Mouse (Mus musculus) embryonic fibroblast, embryonic 13.5 days (primary cell): ENCODE results near the gene Olfr745. TPM values are rescaled to one million over a fixed set of nuclear protein-coding genes. Genes with fewer than 3 reads are reported as not detected.

Experiments used
- H3K27ac ChIP-seq: 2 replicates; pipeline ENCODE4 v1.5.1; 2012; ENCODE audit warnings: low read length, control low read depth, inconsistent platforms; ENCODE audit not compliant: insufficient read depth
- H3K4me1 ChIP-seq: 2 replicates; pipeline ENCODE4 v1.6.1; 2011; ENCODE audit warnings: low read length; ENCODE audit not compliant: control insufficient read depth, insufficient read depth
- H3K4me3 ChIP-seq: 2 replicates; pipeline ENCODE4 v1.5.1; 2011; ENCODE audit warnings: mild to moderate bottlenecking, control low read depth, low read length; ENCODE audit not compliant: insufficient read depth
- CTCF ChIP-seq: IDR thresholded peaks from 2 replicates; pipeline ENCODE4 v1.5.1; 2011; ENCODE audit warnings: mild to moderate bottlenecking, control low read depth, low read length, moderate library complexity, borderline replicate concordance; ENCODE audit not compliant: insufficient read depth
- POLR2A ChIP-seq: IDR thresholded peaks from 2 replicates; pipeline ENCODE4 v1.6.1; 2011; ENCODE audit warnings: low read depth, mild to moderate bottlenecking, control low read depth, low read length, moderate library complexity
- polyA plus RNA-seq: library from polyadenylated mRNA; stranded (reverse); fragments of >200 nt; gene quantifications from 2 replicates; pipeline ENCODE4 v1.2.4, GENCODE M21; 2011; ENCODE audit warnings: low read depth; ENCODE audit not compliant: missing spikeins, insufficient read length

The Olfr745 gene
- polyA plus RNA-seq, result not detected in 2 replicates

GRCm38 (mm10) chr14:50639088-50639487, at the start of gene Olfr745:
Gene Olfr745 (plus strand): TSS chr14:50639388.
- H3K4me1 ChIP-seq, result no peaks in the 10 kb centered on the region
- H3K27ac ChIP-seq, result no peak within 1 kb of the TSS
- TF ChIP-seq CTCF, result no peak
- no peak within 1 kb of the TSS for H3K4me3 ChIP-seq

GRCm38 (mm10) chr14:50614579-50614978, 24.6 kb upstream of the Olfr745 start, which contains the start of gene Olfr744:
Gene Olfr744 (plus strand): TSS chr14:50614879.
- no peak for TF ChIP-seq CTCF
- no peak for TF ChIP-seq POLR2A
- Histone ChIP-seq H3K4me1 (no peaks in the 10 kb centered on the region), H3K27ac (no peak within 1 kb of the TSS), H3K4me3 (no peak within 1 kb of the TSS)

- TF ChIP-seq POLR2A, result no peak
- no peak for TF ChIP-seq CTCF
- Histone ChIP-seq H3K4me3 (no peak within 1 kb of the TSS), H3K4me1 (no peaks in the 10 kb centered on the region), H3K27ac (no peak within 1 kb of the TSS)
Observed at GRCm38 (mm10) chr14:50646783-50647182, 7.6 kb downstream of the Olfr745 start, which contains the start of gene Olfr746. Gene Olfr746 (plus strand): TSS chr14:50647083.

- TF ChIP-seq CTCF, result no peak
- no peak for TF ChIP-seq POLR2A
- Histone ChIP-seq H3K27ac (no peak within 1 kb of the TSS), H3K4me1 (no peaks in the 10 kb centered on the region), H3K4me3 (no peak within 1 kb of the TSS)
Observed at GRCm38 (mm10) chr14:50693106-50693505, 53.9 kb downstream of the Olfr745 start, which contains the start of gene Olfr747. Gene Olfr747 (minus strand): TSS chr14:50693206.

Other genes starting within 250 kb of the Olfr745 start
- not detected in 2 replicates for gene Olfr738, start 231.8 kb upstream of the Olfr745 start, polyA plus RNA-seq
- gene Olfr739, start 220.8 kb upstream of the Olfr745 start, polyA plus RNA-seq, result not detected in 2 replicates
- gene Olfr740, start 193.8 kb upstream of the Olfr745 start, polyA plus RNA-seq, result not detected in 2 replicates
- not detected in 2 replicates for gene Olfr741, start 166.7 kb upstream of the Olfr745 start, polyA plus RNA-seq
- gene Olfr742, start 135.8 kb upstream of the Olfr745 start, polyA plus RNA-seq, result not detected in 2 replicates
- gene Olfr743, start 117.5 kb upstream of the Olfr745 start, polyA plus RNA-seq, result not detected in 2 replicates
- gene Olfr744, start 24.5 kb upstream of the Olfr745 start, polyA plus RNA-seq, result not detected in 2 replicates
- not detected in 2 replicates for gene Olfr746, start 7.7 kb downstream of the Olfr745 start, polyA plus RNA-seq
- not detected in 2 replicates for gene Olfr747, start 53.8 kb downstream of the Olfr745 start, polyA plus RNA-seq
- not detected in 2 replicates for gene Olfr748, start 68.0 kb downstream of the Olfr745 start, polyA plus RNA-seq
- gene Olfr749, start 105.7 kb downstream of the Olfr745 start, polyA plus RNA-seq, result not detected in 2 replicates
- gene Ttc5, start 146.1 kb downstream of the Olfr745 start, polyA plus RNA-seq, result 30.4 and 30.5 TPM in 2 replicates
- gene Ccnb1ip1, start 168.3 kb downstream of the Olfr745 start, polyA plus RNA-seq, result not detected in 2 replicates
- gene Parp2, start 168.5 kb downstream of the Olfr745 start, polyA plus RNA-seq, result 31.2 and 43.4 TPM in 2 replicates
- gene Tep1, start 231.2 kb downstream of the Olfr745 start, polyA plus RNA-seq, result 26.1 and 30.5 TPM in 2 replicates